Mouse (Mus musculus) MEL (cell line): ENCODE results near the gene Axin2. TPM values are rescaled to one million over a fixed set of nuclear protein-coding genes. Genes with fewer than 3 reads are reported as not detected.

Source experiments
- DNase-seq: peaks from one replicate; pipeline ENCODE4 v3.0.0; 2011; ENCODE audit warnings: low read depth, low spot score
- H3K27ac ChIP-seq: 2 replicates; pipeline ENCODE4 v1.5.1; 2012; ENCODE audit warnings: low read depth, mild to moderate bottlenecking, control low read depth, low read length, moderate library complexity; ENCODE audit not compliant: control insufficient read depth
- H3K27me3 ChIP-seq, 2 experiments: fragments of 150-350 bp in 1 of 2; sonication (generic) in 1 of 2; 2 replicates each; pipeline ENCODE4 v1.6.1; 2012; ENCODE audit warnings: low read length in 2 of 2, mild to moderate bottlenecking in 2 of 2, improper control_type of control experiment in 1 of 2, moderate library complexity in 1 of 2; ENCODE audit not compliant: insufficient read depth in 2 of 2, control insufficient read depth in 1 of 2
- H3K36me3 ChIP-seq, 2 experiments: 2 replicates each; pipeline ENCODE4 v1.6.1; 2012 to 2014; ENCODE audit warnings: low read length in 2 of 2, improper control_type of control experiment in 1 of 2, inconsistent platforms in 1 of 2, mild to moderate bottlenecking in 1 of 2; ENCODE audit not compliant: insufficient read depth in 2 of 2, control insufficient read depth in 1 of 2
- H3K4me1 ChIP-seq, 2 experiments: fragments of 150-350 bp in 1 of 2; sonication (generic) in 1 of 2; 2 replicates each; pipeline ENCODE4 v1.6.1; 2012; ENCODE audit warnings: low read length in 2 of 2, improper control_type of control experiment in 1 of 2, mild to moderate bottlenecking in 1 of 2; ENCODE audit not compliant: insufficient read depth in 2 of 2, control insufficient read depth in 1 of 2
- H3K4me3 ChIP-seq, 2 experiments: fragments of 150-350 bp in 1 of 2; sonication (generic) in 1 of 2; 2 replicates each; pipeline ENCODE4 v1.5.1; 2012; ENCODE audit warnings: low read depth in 2 of 2, low read length in 2 of 2, mild to moderate bottlenecking in 2 of 2, moderate library complexity in 2 of 2, control low read depth in 1 of 2, improper control_type of control experiment in 1 of 2; ENCODE audit not compliant: control insufficient read depth in 1 of 2, insufficient read depth in 1 of 2
- H3K79me2 ChIP-seq: 2 replicates; pipeline ENCODE4 v1.6.1; 2012; ENCODE audit warnings: mild to moderate bottlenecking, low read length, moderate library complexity; ENCODE audit not compliant: control insufficient read depth, poor library complexity, insufficient read depth
- H3K9ac ChIP-seq: 2 replicates; pipeline ENCODE4 v1.6.1; 2012; ENCODE audit warnings: low read depth, mild to moderate bottlenecking, control low read depth, low read length, moderate library complexity; ENCODE audit not compliant: control insufficient read depth, poor library complexity, severe bottlenecking
- H3K9me3 ChIP-seq: fragments of 150-350 bp; sonication (generic); replicated peaks from 2 replicates; pipeline ENCODE4 v1.6.1; 2012; ENCODE audit warnings: mild to moderate bottlenecking, low read length, improper control_type of control experiment, moderate library complexity; ENCODE audit not compliant: insufficient read depth
- CHD2 ChIP-seq: IDR thresholded peaks from 2 replicates; pipeline ENCODE4 v1.6.1; 2011; ENCODE audit warnings: low read length, improper control_type of control experiment
- CTCF ChIP-seq, 3 experiments: IDR thresholded peaks in 2 of 3; conservative IDR thresholded peaks in 1 of 3; 2 replicates each; pipeline ENCODE4 v1.5.1; 2011 to 2012; ENCODE audit warnings: low read length in 3 of 3, low read depth in 2 of 3, mild to moderate bottlenecking in 2 of 3, improper control_type of control experiment in 1 of 3, inconsistent platforms in 1 of 3, mixed read lengths in 1 of 3, moderate library complexity in 1 of 3; ENCODE audit not compliant: control insufficient read depth in 1 of 3, insufficient read depth in 1 of 3, poor library complexity in 1 of 3, severe bottlenecking in 1 of 3
- ETS1 ChIP-seq: IDR thresholded peaks from 2 replicates; pipeline ENCODE4 v1.6.1; 2012; ENCODE audit warnings: low read depth, mild to moderate bottlenecking, inconsistent platforms, low read length, improper control_type of control experiment, moderate library complexity
- GATA1 ChIP-seq: IDR thresholded peaks from 2 replicates; pipeline ENCODE4 v1.6.1; 2011; ENCODE audit warnings: low read depth, low read length, improper control_type of control experiment
- HCFC1 ChIP-seq: IDR thresholded peaks from 2 replicates; pipeline ENCODE4 v1.6.1; 2012; ENCODE audit warnings: low read depth, mild to moderate bottlenecking, inconsistent platforms, low read length, improper control_type of control experiment, moderate library complexity
- KAT2A ChIP-seq: conservative IDR thresholded peaks from 2 replicates; pipeline ENCODE4 v1.6.1; 2012; ENCODE audit warnings: low read depth, low read length, improper control_type of control experiment, inconsistent platforms
- MAFK ChIP-seq: IDR thresholded peaks from 2 replicates; pipeline ENCODE4 v1.6.1; 2011; ENCODE audit warnings: low read depth, mild to moderate bottlenecking, low read length, improper control_type of control experiment, borderline replicate concordance
- MYB ChIP-seq: IDR thresholded peaks from 2 replicates; pipeline ENCODE4 v1.6.1; 2011; ENCODE audit warnings: mild to moderate bottlenecking, low read depth, low read length, improper control_type of control experiment
- NELFE ChIP-seq: IDR thresholded peaks from 2 replicates; pipeline ENCODE4 v1.6.1; 2011; ENCODE audit warnings: low read depth, low read length, improper control_type of control experiment
- NRF1 ChIP-seq: IDR thresholded peaks from 2 replicates; pipeline ENCODE4 v1.6.1; 2014; ENCODE audit warnings: low read depth, mild to moderate bottlenecking, inconsistent platforms, low read length, improper control_type of control experiment, moderate library complexity; ENCODE audit not compliant: poor library complexity, insufficient read depth, severe bottlenecking
- POLR2A ChIP-seq, 2 experiments: IDR thresholded peaks; 2 replicates each; pipeline ENCODE4 v1.6.1; 2011 to 2012; ENCODE audit warnings: low read length in 2 of 2, mild to moderate bottlenecking in 2 of 2, control low read depth in 1 of 2, improper control_type of control experiment in 1 of 2, low read depth in 1 of 2, moderate library complexity in 1 of 2; ENCODE audit not compliant: control insufficient read depth in 1 of 2, insufficient read depth in 1 of 2, poor library complexity in 1 of 2
- POLR2AphosphoS5 ChIP-seq: IDR thresholded peaks from 2 replicates; pipeline ENCODE4 v1.6.1; 2012; ENCODE audit warnings: low read depth, borderline replicate concordance, mild to moderate bottlenecking, inconsistent platforms, low read length, moderate library complexity, mixed read lengths
- RAD21 ChIP-seq: IDR thresholded peaks from 2 replicates; pipeline ENCODE4 v1.6.1; 2011; ENCODE audit warnings: mild to moderate bottlenecking, low read depth, low read length, improper control_type of control experiment
- SMC3 ChIP-seq: IDR thresholded peaks from 2 replicates; pipeline ENCODE4 v1.6.1; 2011; ENCODE audit warnings: low read depth, low read length, improper control_type of control experiment
- TCF12 ChIP-seq: IDR thresholded peaks from 2 replicates; pipeline ENCODE4 v1.6.1; 2014; ENCODE audit warnings: low read depth, mild to moderate bottlenecking, inconsistent platforms, low read length, improper control_type of control experiment, moderate library complexity
- USF1 ChIP-seq: IDR thresholded peaks from 2 replicates; pipeline ENCODE4 v1.6.1; 2014; ENCODE audit warnings: low read depth, mild to moderate bottlenecking, inconsistent platforms, low read length, improper control_type of control experiment, moderate library complexity
- ZKSCAN1 ChIP-seq: IDR thresholded peaks from 2 replicates; pipeline ENCODE4 v1.6.1; 2012; ENCODE audit warnings: low read depth, mild to moderate bottlenecking, inconsistent platforms, low read length, improper control_type of control experiment, moderate library complexity
- ZNF384 ChIP-seq: IDR thresholded peaks from 2 replicates; pipeline ENCODE4 v1.6.1; 2012; ENCODE audit warnings: low read depth, mild to moderate bottlenecking, inconsistent platforms, low read length, improper control_type of control experiment
- polyA plus RNA-seq, 2 experiments: library from polyadenylated mRNA; stranded (reverse) in 1 of 2; unstranded in 1 of 2; fragments of >175 nt in 1 of 2; fragments of >200 nt in 1 of 2; gene quantifications; 2 replicates each; pipeline versions ENCODE4 v1.2.1 to v1.2.4; 2012; ENCODE audit warnings: low replicate concordance in 2 of 2, low read depth in 1 of 2; ENCODE audit not compliant: insufficient read length in 2 of 2, insufficient read depth in 1 of 2, missing spikeins in 1 of 2
- total RNA-seq: library from RNA; depleted of rRNA; stranded (reverse); fragments of 300-350 nt; gene quantifications from 2 replicates; pipeline ENCODE4 v1.2.3, GENCODE M21; 2012

The Axin2 gene
- total and polyA plus RNA-seq, 3 experiments, result not detected

DNA sequence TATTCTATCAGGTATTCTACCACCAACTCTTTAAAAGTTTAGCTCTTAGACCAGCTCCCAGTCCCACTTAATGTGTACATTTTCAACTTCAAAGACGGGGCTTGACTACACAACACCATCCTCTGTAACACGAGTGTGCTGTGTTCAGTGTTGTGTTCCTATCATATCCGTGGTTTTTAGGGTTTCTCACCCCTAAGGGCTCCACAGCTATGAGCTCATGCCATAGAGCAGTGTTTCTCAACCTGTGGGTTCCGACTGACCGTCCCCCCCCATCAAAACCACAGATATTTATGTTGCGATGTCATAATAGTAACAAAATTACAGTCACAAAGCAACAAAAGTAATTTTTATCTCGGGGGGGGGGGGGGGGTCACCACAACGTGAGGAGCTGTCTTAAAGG lies 34.1 kb upstream of the Axin2 start:
- H3K27me3 ChIP-seq, result no peaks in the 10 kb centered on the region
- H3K9me3 ChIP-seq, result no peaks in the 10 kb centered on the region
- TF ChIP-seq HCFC1 (no peak), KAT2A (no peak), POLR2AphosphoS5 (no peak), ETS1 (no peak), POLR2A (IDR thresholded peaks at IDR 0.05; ENCODE audit: control insufficient read depth in 1 of 2, insufficient read depth in 1 of 2, low read depth in 1 of 2, low read length in 2 of 2, poor library complexity in 1 of 2) (no peak), MYB (no peak)
- TF ChIP-seq, all 39 proteins: peak for 0

DNA sequence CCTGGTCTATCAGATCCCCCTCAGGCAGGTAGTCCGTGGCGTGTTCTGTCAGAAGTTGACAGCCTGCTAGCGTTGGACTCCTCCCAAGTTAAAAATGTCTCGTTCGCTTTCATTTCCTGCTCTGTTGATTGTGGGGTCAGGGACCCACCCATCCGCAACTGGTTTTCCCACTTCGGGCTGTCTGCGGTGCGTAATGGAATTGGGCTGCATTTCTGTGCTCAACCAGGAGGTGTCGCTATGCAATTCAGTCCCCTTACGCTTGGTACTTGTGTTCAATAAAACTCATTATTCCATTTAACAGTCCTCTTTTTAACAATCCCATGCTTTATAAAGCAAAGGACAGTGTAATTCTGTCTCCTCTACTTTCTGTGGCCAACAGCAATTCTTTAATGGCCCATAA lies 31.0 kb upstream of the Axin2 start:
- TF ChIP-seq MYB (no peak), CTCF (IDR thresholded peaks at IDR 0.05 in 2 of 3, conservative IDR thresholded peaks at IDR 0.05 in 1 of 3; ENCODE audit: control insufficient read depth in 1 of 3, insufficient read depth in 1 of 3, low read depth in 2 of 3, low read length in 3 of 3, poor library complexity in 1 of 3, severe bottlenecking in 1 of 3) (peak in 1 of 3 experiments; percentile 20; a peak in 2 of 6 replicates)
- Histone ChIP-seq H3K79me2 (no peaks in the 10 kb centered on the region), H3K27ac (no peak overlapping the region), H3K36me3 (no peaks in the 10 kb centered on the region), H3K9ac (no peak overlapping the region), H3K4me3 (no peak overlapping the region), H3K27me3 (no peaks in the 10 kb centered on the region), H3K9me3 (no peaks in the 10 kb centered on the region), H3K4me1 (no peaks in the 10 kb centered on the region)
- no peak for DNase-seq

More for the DNA sequence above, 34.1 kb upstream of the Axin2 start:
- no peak overlapping the region for H3K27ac ChIP-seq
- no peaks in the 10 kb centered on the region for H3K79me2 ChIP-seq
- no peak overlapping the region for H3K4me3 ChIP-seq
- H3K36me3 ChIP-seq, result no peaks in the 10 kb centered on the region
- no peak overlapping the region for H3K9ac ChIP-seq
- DNase-seq, result no peak
- H3K4me1 ChIP-seq, result no peaks in the 10 kb centered on the region

DNA sequence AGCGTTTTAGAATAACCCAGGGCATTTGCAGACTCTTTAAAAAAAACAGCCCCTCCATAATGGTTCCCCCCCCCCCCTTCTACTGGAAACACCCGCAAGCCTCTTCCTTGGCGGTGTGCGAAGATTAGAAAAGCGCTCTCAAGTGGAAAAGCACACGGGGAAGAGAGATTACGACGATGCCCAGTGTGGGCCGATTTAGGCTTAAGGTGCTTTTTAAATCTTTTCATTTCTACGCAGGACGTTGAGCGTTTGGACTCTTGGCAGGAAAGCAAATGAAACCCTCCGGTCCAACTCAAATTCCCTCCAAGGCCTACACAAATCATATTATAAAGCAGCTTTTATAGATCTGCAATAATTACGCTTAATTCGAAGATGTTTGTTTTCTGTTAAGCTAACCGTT lies 29.6 kb upstream of the Axin2 start:
- Histone ChIP-seq H3K4me3 (no peak overlapping the region), H3K9ac (no peak overlapping the region), H3K79me2 (no peaks in the 10 kb centered on the region), H3K4me1 (no peaks in the 10 kb centered on the region), H3K9me3 (no peaks in the 10 kb centered on the region), H3K36me3 (no peaks in the 10 kb centered on the region), H3K27ac (no peak overlapping the region), H3K27me3 (no peaks in the 10 kb centered on the region)
- TF ChIP-seq HCFC1 (no peak), POLR2AphosphoS5 (no peak), ZKSCAN1 (no peak), ETS1 (no peak), NRF1 (no peak), USF1 (no peak), TCF12 (no peak), ZNF384 (no peak), NELFE (no peak), MYB (no peak), SMC3 (no peak), KAT2A (no peak), MAFK (no peak), POLR2A (IDR thresholded peaks at IDR 0.05; ENCODE audit: control insufficient read depth in 1 of 2, insufficient read depth in 1 of 2, low read depth in 1 of 2, low read length in 2 of 2, poor library complexity in 1 of 2) (no peak), GATA1 (no peak), RAD21 (no peak), CHD2 (no peak), CTCF (IDR thresholded peaks at IDR 0.05 in 2 of 3, conservative IDR thresholded peaks at IDR 0.05 in 1 of 3; ENCODE audit: control insufficient read depth in 1 of 3, insufficient read depth in 1 of 3, low read depth in 2 of 3, low read length in 3 of 3, poor library complexity in 1 of 3, severe bottlenecking in 1 of 3) (no peak)
- DNase-seq, result no peak
